Mouse (Mus musculus) midbrain, embryonic 12.5 days (tissue): Measurements from ENCODE around the gene Sec31a. TPM values are rescaled to one million over a fixed set of nuclear protein-coding genes. Genes with fewer than 3 reads are reported as not detected.
A peak's percentile ranks its signal among the peaks of the same experiment; 100 is the strongest.

ENCODE experiments used
- ATAC-seq: fragments of 200-750 bp; cut with Nextera tagmentation; 2 replicates; pipeline ENCODE4 v1.8.0; 2017; ENCODE audit warnings: low read depth, moderate TSS enrichment, moderate library complexity; ENCODE audit not compliant: low FRiP score
- H3K27ac ChIP-seq: fragments of 300-500 bp; sonication (generic); replicated peaks from 2 replicates; pipeline ENCODE4 v1.5.1; 2016; ENCODE audit warnings: mild to moderate bottlenecking
- H3K27me3 ChIP-seq: fragments of 300-500 bp; sonication (generic); 2 replicates; pipeline ENCODE4 v1.6.1; 2016; ENCODE audit warnings: mild to moderate bottlenecking
- H3K36me3 ChIP-seq: fragments of 300-500 bp; sonication (generic); 2 replicates; pipeline ENCODE4 v1.6.1; 2016
- H3K4me1 ChIP-seq: fragments of 300-500 bp; sonication (generic); 2 replicates; pipeline ENCODE4 v1.6.1; 2016
- H3K4me2 ChIP-seq: fragments of 300-500 bp; sonication (generic); replicated peaks from 2 replicates; pipeline ENCODE4 v1.6.1; 2016; ENCODE audit warnings: mild to moderate bottlenecking, moderate library complexity
- H3K4me3 ChIP-seq: fragments of 300-500 bp; sonication (generic); 2 replicates; pipeline ENCODE4 v1.5.1; 2016; ENCODE audit warnings: mild to moderate bottlenecking
- H3K9ac ChIP-seq: fragments of 300-500 bp; sonication (generic); replicated peaks from 2 replicates; pipeline ENCODE4 v1.6.1; 2016; ENCODE audit warnings: mild to moderate bottlenecking, moderate library complexity
- H3K9me3 ChIP-seq: fragments of 300-500 bp; sonication (generic); 2 replicates; pipeline ENCODE4 v1.6.1; 2016; ENCODE audit warnings: mild to moderate bottlenecking
- WGBS: fragments of 180-500 bp; shearing (Covaris S2); methylation state at CpG from one replicate; pipeline ENCODE4 v1.1.7; 2016; 5-methylcytosine and 5-hydroxymethylcytosine counted together
- polyA plus RNA-seq: library from polyadenylated mRNA; unstranded; fragments of >200 nt; fragmentation: Nextera tagmentation; extraction: Ambion mirVana; gene quantifications from 2 replicates; pipeline ENCODE4 v1.2.1, GENCODE M21; 2016

Sec31a gene
- polyA plus RNA-seq, 1 experiment from 2014 or later: 108 TPM

DNA sequence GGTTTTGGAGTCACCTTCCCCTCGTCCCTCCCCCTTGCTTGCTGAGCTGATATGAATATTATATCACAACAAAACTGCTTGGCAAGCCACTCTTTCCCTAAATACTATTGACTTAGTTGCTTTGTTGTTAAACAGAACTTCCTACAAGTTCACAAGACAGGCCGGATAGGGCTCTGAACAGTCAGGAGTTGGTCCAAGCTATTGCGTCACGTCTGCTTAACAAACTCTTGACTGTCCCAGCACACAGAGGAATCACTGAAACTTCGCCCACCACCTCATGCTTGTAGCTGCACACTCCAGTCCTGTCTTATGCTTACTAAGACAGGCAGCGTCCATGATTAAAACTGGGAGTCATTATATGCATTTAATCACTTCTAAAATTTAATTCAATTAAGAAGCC lies 46.9 kb downstream of the Sec31a start:
- peaks cover 68% of the 10 kb centered on the region for H3K36me3 ChIP-seq
- H3K4me1 ChIP-seq: no peaks in the 10 kb centered on the region
- no peak overlapping the region for H3K9ac ChIP-seq
- H3K27me3 ChIP-seq: no peaks in the 10 kb centered on the region
- no peaks in the 10 kb centered on the region for H3K9me3 ChIP-seq
- H3K27ac ChIP-seq: no peak overlapping the region
- no peak overlapping the region for H3K4me3 ChIP-seq
- no peak overlapping the region for H3K4me2 ChIP-seq
- no peak for ATAC-seq
- WGBS: 94% methylated on average over 6 of the region's 6 CpGs

DNA sequence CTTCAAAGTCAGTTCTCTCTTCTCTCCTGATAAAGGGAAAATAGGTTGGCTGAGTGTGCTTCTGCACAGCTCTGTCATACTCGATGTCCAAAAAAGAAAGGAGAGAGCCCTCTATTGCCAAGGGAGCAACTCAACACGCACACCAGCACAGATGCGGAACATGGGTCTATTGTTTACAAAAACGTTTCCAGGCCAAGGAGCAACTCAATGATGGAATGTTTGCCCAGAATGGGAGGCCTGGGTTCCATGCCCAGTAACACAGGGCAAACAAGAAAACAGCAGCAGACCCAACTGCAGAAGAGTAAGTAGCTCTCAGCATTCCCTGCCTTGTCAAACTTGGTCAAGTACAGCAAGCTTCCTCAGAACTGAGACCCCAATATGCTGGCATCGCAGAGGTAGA lies 47.5 kb downstream of the Sec31a start:
- H3K9ac ChIP-seq: no peak overlapping the region
- H3K27ac ChIP-seq: no peak overlapping the region
- H3K9me3 ChIP-seq: no peaks in the 10 kb centered on the region
- no peak overlapping the region for H3K4me3 ChIP-seq
- H3K36me3 ChIP-seq: peaks cover 73% of the 10 kb centered on the region
- no peaks in the 10 kb centered on the region for H3K27me3 ChIP-seq
- H3K4me2 ChIP-seq: no peak overlapping the region
- no peaks in the 10 kb centered on the region for H3K4me1 ChIP-seq
- ATAC-seq: no peak
- 82% methylated on average over 5 of the region's 5 CpGs for WGBS

DNA sequence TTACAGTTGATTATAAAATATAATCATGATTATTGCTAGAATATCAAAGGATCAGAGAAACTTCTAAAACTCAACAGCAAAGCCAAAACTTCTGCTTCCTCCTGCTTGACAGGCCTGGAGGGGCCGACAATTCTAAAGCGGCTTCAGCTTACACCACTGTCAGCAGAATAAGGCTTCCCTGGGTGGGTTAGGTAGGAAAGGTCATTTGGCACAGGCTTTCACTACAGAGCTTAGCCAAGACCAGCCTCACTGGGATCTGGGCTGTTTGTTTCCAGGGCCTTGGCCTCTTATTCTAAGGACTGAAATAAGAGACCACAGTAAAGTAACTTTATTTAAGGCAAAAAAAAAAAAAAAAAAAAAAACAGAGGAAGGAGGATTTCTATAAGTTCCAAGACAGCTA lies 49.0 kb downstream of the Sec31a start:
- H3K4me2 ChIP-seq: no peak overlapping the region
- 86% methylated on average over 2 of the region's 2 CpGs for WGBS
- no peak overlapping the region for H3K27ac ChIP-seq
- no peaks in the 10 kb centered on the region for H3K27me3 ChIP-seq
- H3K4me3 ChIP-seq: no peak overlapping the region
- no peaks in the 10 kb centered on the region for H3K4me1 ChIP-seq
- no peaks in the 10 kb centered on the region for H3K9me3 ChIP-seq
- H3K36me3 ChIP-seq: peaks cover 77% of the 10 kb centered on the region
- no peak for ATAC-seq
- H3K9ac ChIP-seq: no peak overlapping the region

DNA sequence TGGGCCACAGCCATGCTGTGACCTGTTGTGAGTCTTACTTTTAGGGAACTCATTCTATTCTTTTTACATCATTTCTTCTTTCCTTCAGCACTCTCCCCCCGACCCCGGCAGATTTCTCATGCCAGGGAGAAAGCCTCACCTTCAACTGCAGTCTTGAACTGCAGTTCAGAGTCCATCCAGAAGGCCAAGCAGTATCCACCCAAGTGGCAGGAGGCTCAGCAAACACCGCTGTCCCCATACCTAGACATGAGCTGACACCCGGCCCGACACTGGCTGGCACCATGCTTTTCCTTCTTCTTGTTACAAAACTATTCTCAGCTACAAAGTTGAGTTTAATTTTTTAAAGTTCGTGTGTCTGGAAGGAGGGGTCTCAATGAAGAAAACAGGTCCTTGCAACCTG lies 55.7 kb downstream of the Sec31a start:
- 91% methylated on average over 6 of the region's 6 CpGs for WGBS
- H3K36me3 ChIP-seq: peaks cover 51% of the 10 kb centered on the region
- H3K27me3 ChIP-seq: no peaks in the 10 kb centered on the region
- peaks cover 3% of the 10 kb centered on the region; the same call in 1 of the 2 replicates for H3K4me1 ChIP-seq
- H3K9me3 ChIP-seq: no peaks in the 10 kb centered on the region
- no peak overlapping the region for H3K27ac ChIP-seq
- no peak for ATAC-seq
- H3K9ac ChIP-seq: no peak overlapping the region
- H3K4me3 ChIP-seq: no peak overlapping the region
- H3K4me2 ChIP-seq: no peak overlapping the region

DNA sequence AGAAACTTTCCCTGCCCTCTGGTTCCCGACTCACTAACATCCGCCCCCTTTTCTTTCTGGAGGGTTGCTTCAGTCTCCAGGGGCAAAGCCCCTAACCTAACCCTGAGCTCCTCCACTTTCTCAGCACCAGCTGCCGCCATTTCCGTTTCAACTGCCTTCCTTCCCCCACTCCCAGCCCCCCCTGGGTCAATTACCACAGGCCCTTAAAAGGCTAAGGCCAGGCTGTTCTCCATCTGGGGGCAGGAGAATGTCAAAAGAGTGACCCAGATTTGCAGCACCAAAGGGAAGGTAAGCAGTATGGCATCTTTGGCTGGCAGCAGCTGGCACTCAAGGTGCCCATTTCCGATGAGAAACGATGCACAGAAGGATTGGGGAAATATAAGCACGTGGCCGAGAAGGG lies 57.7 kb downstream of the Sec31a start:
- no peak overlapping the region for H3K4me2 ChIP-seq
- H3K27me3 ChIP-seq: no peaks in the 10 kb centered on the region
- H3K4me3 ChIP-seq: no peak overlapping the region
- WGBS: 60% methylated on average over 8 of the region's 8 CpGs
- no peaks in the 10 kb centered on the region for H3K9me3 ChIP-seq
- H3K9ac ChIP-seq: no peak overlapping the region
- no peak overlapping the region for H3K27ac ChIP-seq
- H3K36me3 ChIP-seq: peaks cover 31% of the 10 kb centered on the region
- H3K4me1 ChIP-seq: peaks cover 3% of the 10 kb centered on the region; the same call in 1 of the 2 replicates
- ATAC-seq: no peak

DNA sequence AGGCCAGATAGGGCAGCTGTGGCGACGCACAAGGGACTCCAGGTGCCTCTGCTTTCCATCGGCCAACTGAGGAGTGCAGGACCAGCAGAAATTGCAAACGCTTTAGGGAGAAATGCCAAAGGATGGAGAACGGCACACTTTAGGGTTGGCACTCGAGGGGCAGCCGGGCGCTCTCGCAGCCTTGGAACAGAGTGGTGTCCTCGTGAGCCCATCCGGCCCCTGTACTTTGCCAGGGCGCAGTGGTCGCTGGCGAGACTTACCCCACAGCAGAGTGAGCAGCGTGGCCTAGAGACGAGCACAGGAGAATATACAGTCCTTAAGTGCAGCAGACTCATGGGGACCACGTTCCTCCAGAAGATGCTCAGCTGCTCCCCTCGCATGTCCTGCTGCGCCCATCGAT lies 61.4 kb downstream of the Sec31a start:
- Histone ChIP-seq H3K9ac (no peak overlapping the region), H3K27me3 (no peaks in the 10 kb centered on the region), H3K36me3 (no peaks in the 10 kb centered on the region), H3K4me1 (peaks cover 6% of the 10 kb centered on the region), H3K4me2 (no peak overlapping the region), H3K9me3 (no peaks in the 10 kb centered on the region), H3K4me3 (no peak overlapping the region), H3K27ac (no peak overlapping the region)
- WGBS: 94% methylated on average over 20 of the region's 20 CpGs
- no peak for ATAC-seq

DNA sequence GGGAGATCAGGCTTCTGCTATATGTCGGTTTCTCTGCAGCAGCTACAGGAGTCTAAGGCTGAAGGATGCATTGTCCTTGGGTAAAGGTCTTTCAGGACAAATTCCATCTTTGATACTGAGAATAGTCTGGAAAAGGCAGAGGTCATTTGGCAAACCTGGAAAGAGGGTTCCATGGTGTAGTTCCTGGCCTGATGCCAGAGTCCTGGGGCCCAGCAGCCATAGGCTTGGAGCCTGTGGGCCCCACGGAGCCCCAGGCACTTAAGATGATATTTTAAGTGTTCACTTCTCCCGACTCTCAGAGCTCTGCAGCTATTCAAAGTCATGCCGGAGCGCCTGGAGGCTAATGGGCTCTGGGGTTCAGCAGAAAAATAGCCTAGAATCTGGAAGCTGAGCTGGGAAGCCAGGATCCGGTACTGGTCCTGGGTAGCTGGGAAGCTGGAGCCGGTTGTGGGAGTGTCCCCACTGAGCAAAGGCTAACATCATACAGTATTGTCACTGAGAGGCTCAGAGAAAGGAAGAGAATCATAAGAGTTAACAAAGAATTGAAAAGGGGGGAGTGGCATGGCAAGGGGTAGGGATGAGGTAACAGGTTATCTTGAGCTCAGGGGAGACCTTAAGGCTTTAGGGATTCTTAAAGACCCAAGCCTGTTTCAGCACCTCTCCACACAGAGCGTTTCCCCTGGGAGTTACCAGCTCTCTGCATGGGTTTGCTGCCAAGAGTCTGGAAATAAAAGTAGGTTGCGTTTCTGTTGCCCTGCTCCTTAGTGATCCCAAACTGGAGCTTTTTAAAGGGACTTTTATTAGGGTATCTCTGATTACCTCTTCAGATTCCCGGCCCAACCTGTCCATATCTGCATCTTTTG lies 62.8 kb downstream of the Sec31a start:
- 68% methylated on average over 10 of the region's 10 CpGs for WGBS
- Histone ChIP-seq H3K4me3 (no peak overlapping the region), H3K4me2 (no peak overlapping the region), H3K27ac (no peak overlapping the region), H3K27me3 (no peaks in the 10 kb centered on the region), H3K36me3 (no peaks in the 10 kb centered on the region), H3K9me3 (no peaks in the 10 kb centered on the region), H3K9ac (no peak overlapping the region), H3K4me1 (peaks cover 7% of the 10 kb centered on the region)
- ATAC-seq: no peak; the same call in 1 of the 2 replicates

DNA sequence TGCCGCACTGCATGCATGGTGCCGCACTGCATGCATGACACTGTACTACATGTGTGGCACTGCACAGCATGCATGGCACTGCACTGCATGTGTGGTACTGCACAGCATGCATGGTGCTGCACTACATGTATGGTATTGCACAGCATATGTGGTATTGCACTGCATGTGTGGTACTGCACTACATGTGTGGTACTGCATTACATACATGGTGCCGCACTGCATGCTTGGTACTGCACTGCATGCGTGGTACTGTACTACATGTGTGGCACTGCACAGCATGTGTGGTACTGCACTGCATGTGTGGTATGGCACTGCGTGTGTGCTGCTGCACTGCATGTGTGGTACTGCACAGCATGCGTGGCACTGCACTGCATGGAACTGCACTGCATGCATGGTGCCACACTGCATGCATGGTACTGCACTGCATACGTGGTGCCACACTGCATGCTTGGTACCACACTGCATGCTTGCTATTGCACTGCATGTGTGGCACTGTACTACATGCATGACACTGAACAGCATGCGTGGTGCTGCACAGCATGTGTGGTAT lies 65.1 kb downstream of the Sec31a start:
- peak; percentile 24; the same call in 1 of the 2 replicates for ATAC-seq
- H3K27ac ChIP-seq: no peak overlapping the region
- no peak overlapping the region for H3K4me2 ChIP-seq
- H3K4me1 ChIP-seq: peaks cover 7% of the 10 kb centered on the region
- H3K27me3 ChIP-seq: no peaks in the 10 kb centered on the region
- no peak overlapping the region for H3K9ac ChIP-seq
- no peak overlapping the region for H3K4me3 ChIP-seq
- H3K36me3 ChIP-seq: no peaks in the 10 kb centered on the region
- no peaks in the 10 kb centered on the region for H3K9me3 ChIP-seq
- 97% methylated on average over 8 of the region's 8 CpGs for WGBS

DNA sequence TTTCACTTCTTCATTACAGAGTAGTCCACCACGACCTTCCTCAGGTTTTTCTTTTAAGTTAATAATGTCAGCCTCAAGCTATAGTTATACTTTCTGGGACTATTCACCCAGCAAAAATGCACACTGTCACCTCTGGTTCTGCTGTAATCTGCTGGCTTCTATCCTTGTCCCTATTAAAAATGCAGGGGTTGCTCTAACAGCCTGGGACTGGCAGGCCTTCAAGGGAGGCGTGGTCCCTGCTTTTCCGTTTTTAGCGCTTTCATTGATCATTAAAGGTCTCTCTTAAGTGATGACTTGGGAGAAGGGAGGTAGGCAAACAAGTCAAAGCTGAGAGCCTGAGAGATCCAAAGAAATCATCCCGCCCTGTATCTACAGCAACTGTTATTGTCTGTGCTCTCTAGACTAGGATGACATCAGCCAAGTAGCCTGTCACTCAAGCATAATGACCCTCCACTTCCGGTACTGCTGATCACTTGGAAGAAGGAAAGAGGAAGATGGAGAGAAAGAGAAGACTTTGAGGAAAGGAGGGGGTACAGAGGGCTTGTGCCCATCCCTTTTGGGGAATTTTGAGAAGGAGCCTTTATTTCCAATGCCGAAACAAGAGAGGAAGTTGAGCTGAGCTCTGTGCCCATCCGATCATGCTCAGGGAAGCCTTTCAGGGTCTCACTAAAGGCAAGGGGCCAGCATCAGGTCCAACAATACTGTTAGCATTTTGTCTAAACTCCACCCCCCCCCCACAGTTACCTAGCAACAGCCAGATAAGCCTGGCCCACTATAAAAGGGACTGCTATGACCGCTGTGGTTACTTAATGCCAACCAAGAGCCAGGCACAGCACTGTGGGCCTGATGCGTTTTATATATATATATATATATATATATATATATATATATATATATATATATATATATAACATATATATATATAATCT lies 66.5 kb downstream of the Sec31a start:
- H3K27ac ChIP-seq: no peak overlapping the region
- WGBS: 58% methylated on average over 9 of the region's 10 CpGs
- H3K9ac ChIP-seq: no peak overlapping the region
- peak; percentile 69 for ATAC-seq
- peaks cover 7% of the 10 kb centered on the region for H3K4me1 ChIP-seq
- H3K4me3 ChIP-seq: no peak overlapping the region
- 0 out of 2 replicates have a peak, but pooled peaks cover 3% of the 10 kb centered on the region for H3K9me3 ChIP-seq
- H3K4me2 ChIP-seq: peak overlapping the region; percentile 13
- no peaks in the 10 kb centered on the region for H3K27me3 ChIP-seq
- no peaks in the 10 kb centered on the region for H3K36me3 ChIP-seq

DNA sequence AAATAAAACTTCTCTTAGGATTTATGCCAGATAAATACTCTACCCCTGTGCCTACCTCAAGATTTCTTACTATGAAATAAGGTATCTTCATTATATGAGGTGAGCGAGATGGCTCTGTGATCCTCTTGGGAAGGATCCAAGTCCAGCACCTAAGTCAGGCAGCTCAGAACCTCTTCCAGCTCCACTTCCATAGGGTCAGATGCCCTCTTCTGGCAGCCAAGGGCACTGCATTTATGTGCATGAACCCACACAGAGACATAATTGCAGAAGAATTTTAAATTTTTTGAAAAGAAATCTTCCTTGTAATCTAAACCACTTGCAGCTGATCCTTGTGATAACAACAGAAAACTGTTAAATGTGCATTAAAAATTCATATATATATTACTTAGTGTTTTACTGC lies 70.9 kb downstream of the Sec31a start:
- ATAC-seq: no peak
- WGBS: 97% methylated on average over 1 of the region's 1 CpGs

DNA sequence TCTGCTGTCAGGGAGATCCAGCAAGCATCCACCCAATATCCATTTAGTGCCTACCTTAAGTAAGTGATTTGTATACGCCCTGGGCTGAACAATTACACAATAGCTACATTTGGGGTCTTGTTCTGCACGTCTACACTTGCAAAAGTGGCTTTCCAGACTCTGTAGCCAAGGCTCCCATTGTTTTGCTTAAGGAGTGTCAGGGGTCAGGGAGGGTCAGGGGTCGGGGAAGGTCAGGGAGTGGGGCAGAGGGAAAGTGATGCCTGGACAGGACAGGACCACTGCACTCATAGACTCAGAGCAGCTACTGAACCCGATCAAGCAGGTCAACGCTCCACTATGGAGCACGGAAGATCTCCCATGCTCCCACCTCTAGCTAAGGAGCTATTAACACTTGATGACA lies 72.9 kb downstream of the Sec31a start:
- Histone ChIP-seq H3K27me3 (no peaks in the 10 kb centered on the region), H3K27ac (no peak overlapping the region), H3K36me3 (no peaks in the 10 kb centered on the region), H3K9me3 (0 out of 2 replicates have a peak, but pooled peaks cover 3% of the 10 kb centered on the region), H3K4me3 (no peak overlapping the region), H3K4me2 (no peak overlapping the region), H3K9ac (no peak overlapping the region), H3K4me1 (no peaks in the 10 kb centered on the region)
- WGBS: 29% methylated on average over 6 of the region's 6 CpGs
- no peak for ATAC-seq

More for the DNA sequence above, 70.9 kb downstream of the Sec31a start:
- 0 out of 2 replicates have a peak, but pooled peaks cover 3% of the 10 kb centered on the region for H3K9me3 ChIP-seq
- H3K4me1 ChIP-seq: peaks cover 7% of the 10 kb centered on the region
- no peak overlapping the region for H3K4me3 ChIP-seq
- no peaks in the 10 kb centered on the region for H3K36me3 ChIP-seq
- H3K27ac ChIP-seq: no peak overlapping the region
- H3K27me3 ChIP-seq: no peaks in the 10 kb centered on the region
- H3K4me2 ChIP-seq: no peak overlapping the region
- H3K9ac ChIP-seq: no peak overlapping the region

DNA sequence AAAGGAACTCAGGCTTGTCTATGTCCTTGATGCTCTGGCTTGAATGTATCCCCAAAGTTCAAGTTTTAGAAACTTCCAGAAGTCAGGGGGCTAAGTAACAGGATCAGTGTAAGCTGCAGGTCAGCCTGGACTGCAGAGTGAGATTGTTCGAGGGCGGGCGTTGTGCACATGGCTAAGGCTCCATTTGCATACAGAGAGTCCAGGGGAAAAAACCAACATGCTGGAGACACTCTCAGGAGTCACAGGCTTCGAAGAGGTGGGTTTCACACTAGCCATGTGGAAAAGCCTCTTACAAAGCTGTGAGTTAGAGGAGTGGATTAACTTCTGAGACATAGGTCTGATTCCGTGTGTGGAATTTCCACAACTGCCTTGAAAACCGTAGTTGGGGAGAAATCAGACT lies 73.6 kb downstream of the Sec31a start:
- Histone ChIP-seq H3K27ac (no peak overlapping the region), H3K4me3 (no peak overlapping the region)
- 79% methylated on average over 6 of the region's 6 CpGs for WGBS

More for the DNA sequence above, 73.6 kb downstream of the Sec31a start:
- no peak for ATAC-seq
- Histone ChIP-seq H3K27me3 (no peaks in the 10 kb centered on the region), H3K4me2 (no peak overlapping the region), H3K9ac (no peak overlapping the region), H3K4me1 (no peaks in the 10 kb centered on the region), H3K9me3 (0 out of 2 replicates have a peak, but pooled peaks cover 3% of the 10 kb centered on the region), H3K36me3 (no peaks in the 10 kb centered on the region)
